Mouse (Mus musculus): ENCODE data around the gene Npat. TPM values are rescaled to one million over a fixed set of nuclear protein-coding genes. Genes with fewer than 3 reads are reported as not detected.

Npat gene
- 13.5 and 13.6 TPM in 2 replicates for polyA plus RNA-seq (2015; fragmentation: Nextera tagmentation; extraction: Ambion mirVana)

- Histone ChIP-seq H3K9ac (replicated peaks) (peak within 1 kb of the TSS; percentile 81), H3K4me1 (replicated peaks) (peaks cover 34% of the 10 kb centered on the region), H3K27ac (peak within 1 kb of the TSS; percentile 91), H3K36me3 (no peaks in the 10 kb centered on the region; the same call in 1 of the 2 replicates), H3K4me2 (replicated peaks) (peak within 1 kb of the TSS; percentile 96), H3K9me3 (no peaks in the 10 kb centered on the region), H3K27me3 (no peaks in the 10 kb centered on the region), H3K4me3 (replicated peaks) (peak within 1 kb of the TSS; percentile 67)
- under 1% methylated on average over 69 of the region's 69 CpGs for WGBS
- peak; percentile 100 for ATAC-seq
Measured at GRCm38 (mm10) chr9:53536558-53537320, at the start of gene Npat, which contains the start of gene Atm. Npat (plus strand) TSS chr9:53537047. Atm (minus strand) TSS chr9:53536740.

DNA sequence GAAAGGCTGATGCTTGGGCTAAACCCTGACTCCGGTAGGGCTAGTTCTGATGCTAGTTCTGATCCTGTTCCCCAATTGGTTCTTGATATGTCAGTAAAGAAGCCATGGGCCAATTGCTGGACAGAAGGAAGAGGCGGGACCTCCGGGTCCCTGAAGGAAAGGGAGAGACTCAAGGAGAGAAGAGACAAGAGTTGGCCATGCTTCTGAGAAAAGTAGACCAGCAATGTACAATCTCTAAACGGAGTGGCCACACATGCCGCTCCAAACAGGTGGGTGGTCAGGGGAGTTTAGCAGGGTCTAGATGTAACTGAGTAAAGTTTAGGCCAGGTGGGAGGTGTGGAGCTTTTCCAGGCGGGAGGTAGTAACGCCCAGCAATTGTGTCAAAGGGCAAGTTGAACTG lies 28.8 kb upstream of the Npat start:
- no peaks in the 10 kb centered on the region for H3K9me3 ChIP-seq
- H3K27ac ChIP-seq: no peak overlapping the region
- 96% methylated on average over 7 of the region's 7 CpGs for WGBS
- H3K36me3 ChIP-seq: peaks cover 15% of the 10 kb centered on the region
- ATAC-seq: no peak
- no peak overlapping the region for H3K4me3 ChIP-seq (replicated peaks)
- no peaks in the 10 kb centered on the region for H3K4me1 ChIP-seq (replicated peaks)
- no peak overlapping the region for H3K4me2 ChIP-seq (replicated peaks)
- H3K9ac ChIP-seq (replicated peaks): no peak overlapping the region
- no peaks in the 10 kb centered on the region for H3K27me3 ChIP-seq

DNA sequence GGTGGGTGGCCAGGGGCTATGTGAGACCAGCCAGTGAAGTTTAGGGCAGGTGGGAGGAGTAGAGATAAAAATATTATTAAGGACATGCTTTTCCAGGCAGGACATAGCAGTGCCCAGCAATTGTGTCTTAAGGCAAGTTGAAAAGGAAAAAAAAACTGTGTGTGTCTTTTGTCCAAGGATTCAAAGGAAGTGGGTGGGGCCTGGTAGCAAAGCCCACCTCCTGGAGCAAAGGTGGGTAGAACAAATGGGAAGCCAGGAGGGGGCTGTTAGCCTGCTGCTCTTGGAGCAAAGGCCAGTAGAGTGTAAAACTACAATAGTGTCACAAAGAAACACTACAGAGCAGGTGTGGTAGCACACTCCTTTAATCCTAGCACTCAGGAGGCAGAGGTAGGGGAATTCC lies 22.8 kb upstream of the Npat start:
- Histone ChIP-seq H3K9me3 (no peaks in the 10 kb centered on the region), H3K9ac (replicated peaks) (no peak overlapping the region)
- ATAC-seq: no peak

GRCm38 (mm10) chr9:53517373-53518009 lies 19.4 kb upstream of the Npat start:
- Histone ChIP-seq H3K9ac (replicated peaks) (no peak overlapping the region; the same call in 1 of the 2 replicates), H3K4me3 (replicated peaks) (no peak overlapping the region), H3K9me3 (no peaks in the 10 kb centered on the region), H3K4me2 (replicated peaks) (no peak overlapping the region), H3K36me3 (peaks cover 18% of the 10 kb centered on the region), H3K27ac (peak overlapping the region; percentile 12; the same call in 1 of the 2 replicates), H3K27me3 (no peaks in the 10 kb centered on the region), H3K4me1 (replicated peaks) (peaks cover 5% of the 10 kb centered on the region; the same call in 1 of the 2 replicates)
- ATAC-seq: no peak
- 48% methylated on average over 9 of the region's 9 CpGs for WGBS

More for the DNA sequence above, 22.8 kb upstream of the Npat start:
- no peaks in the 10 kb centered on the region for H3K27me3 ChIP-seq
- no peak overlapping the region for H3K4me3 ChIP-seq (replicated peaks)
- H3K36me3 ChIP-seq: peaks cover 16% of the 10 kb centered on the region
- H3K27ac ChIP-seq: no peak overlapping the region
- no peak overlapping the region for H3K4me2 ChIP-seq (replicated peaks)
- peaks cover 5% of the 10 kb centered on the region; the same call in 1 of the 2 replicates for H3K4me1 ChIP-seq (replicated peaks)

GRCm38 (mm10) chr9:53535416-53536320 lies 1.2 kb upstream of the Npat start:
- Histone ChIP-seq H3K4me1 (replicated peaks) (peaks cover 34% of the 10 kb centered on the region), H3K4me3 (replicated peaks) (peak overlapping the region; percentile 67), H3K9ac (replicated peaks) (peak overlapping the region; percentile 74), H3K9me3 (no peaks in the 10 kb centered on the region), H3K4me2 (replicated peaks) (peak overlapping the region; percentile 92), H3K27me3 (no peaks in the 10 kb centered on the region), H3K36me3 (peaks cover 4% of the 10 kb centered on the region), H3K27ac (peak overlapping the region; percentile 78)
- 21% methylated on average over 17 of the region's 17 CpGs for WGBS
- ATAC-seq: no peak

DNA sequence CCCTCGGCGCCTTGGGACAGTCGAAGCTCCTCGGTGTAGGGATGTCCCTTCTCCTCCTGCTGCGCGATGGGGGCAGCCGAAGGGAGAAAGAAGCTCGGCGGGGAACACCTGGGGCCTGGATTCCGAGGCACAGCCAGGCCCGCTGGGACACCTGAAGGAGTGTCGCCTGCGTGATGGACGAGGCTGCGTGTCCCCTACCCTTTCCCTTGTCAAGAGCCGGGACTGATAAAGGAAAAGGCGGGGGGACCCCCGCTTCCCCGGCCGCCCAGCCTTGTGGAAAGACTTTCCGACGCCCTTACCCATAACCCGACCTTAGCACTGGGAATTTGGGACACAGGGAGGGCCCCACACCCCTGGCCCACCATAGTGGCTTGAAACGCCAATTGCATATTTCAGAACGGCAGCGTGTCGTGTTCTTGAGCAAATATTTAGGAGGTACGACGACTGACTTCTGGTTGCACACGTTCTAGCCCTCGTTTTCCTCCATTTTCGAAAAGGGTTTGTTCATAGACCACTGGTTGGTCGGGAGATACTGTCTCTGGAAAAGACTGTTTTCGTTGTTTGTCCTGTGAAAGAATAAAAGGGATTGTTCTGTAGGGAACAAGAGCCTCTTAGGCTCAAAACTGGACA lies 604 bp downstream of the Npat start:
- Histone ChIP-seq H3K4me1 (replicated peaks) (peaks cover 34% of the 10 kb centered on the region), H3K9me3 (no peaks in the 10 kb centered on the region), H3K27me3 (no peaks in the 10 kb centered on the region), H3K4me2 (replicated peaks) (peak overlapping the region; percentile 96), H3K27ac (peak overlapping the region; percentile 91), H3K36me3 (no peaks in the 10 kb centered on the region; the same call in 1 of the 2 replicates), H3K9ac (replicated peaks) (peak overlapping the region; percentile 81), H3K4me3 (replicated peaks) (peak overlapping the region; percentile 67)
- WGBS: under 1% methylated on average over 33 of the region's 34 CpGs
- ATAC-seq: no peak

GRCm38 (mm10) chr9:53570662-53571061 lies 33.8 kb downstream of the Npat start:
- Histone ChIP-seq H3K27me3 (no peaks in the 10 kb centered on the region), H3K27ac (no peak overlapping the region), H3K4me2 (replicated peaks) (no peak overlapping the region), H3K9me3 (no peaks in the 10 kb centered on the region), H3K9ac (replicated peaks) (no peak overlapping the region), H3K4me1 (replicated peaks) (no peaks in the 10 kb centered on the region), H3K4me3 (replicated peaks) (no peak overlapping the region), H3K36me3 (peaks cover 60% of the 10 kb centered on the region)
- ATAC-seq: no peak
- 91% methylated on average over 6 of the region's 6 CpGs for WGBS

- Histone ChIP-seq H3K4me2 (replicated peaks) (no peak overlapping the region), H3K9me3 (no peaks in the 10 kb centered on the region), H3K27ac (no peak overlapping the region), H3K9ac (replicated peaks) (no peak overlapping the region), H3K4me3 (replicated peaks) (no peak overlapping the region), H3K36me3 (peaks cover 48% of the 10 kb centered on the region), H3K27me3 (no peaks in the 10 kb centered on the region), H3K4me1 (replicated peaks) (no peaks in the 10 kb centered on the region)
- no peak for ATAC-seq
- WGBS: 96% methylated on average over 7 of the region's 7 CpGs
Measured at GRCm38 (mm10) chr9:53572516-53573307, 35.9 kb downstream of the Npat start.

DNA sequence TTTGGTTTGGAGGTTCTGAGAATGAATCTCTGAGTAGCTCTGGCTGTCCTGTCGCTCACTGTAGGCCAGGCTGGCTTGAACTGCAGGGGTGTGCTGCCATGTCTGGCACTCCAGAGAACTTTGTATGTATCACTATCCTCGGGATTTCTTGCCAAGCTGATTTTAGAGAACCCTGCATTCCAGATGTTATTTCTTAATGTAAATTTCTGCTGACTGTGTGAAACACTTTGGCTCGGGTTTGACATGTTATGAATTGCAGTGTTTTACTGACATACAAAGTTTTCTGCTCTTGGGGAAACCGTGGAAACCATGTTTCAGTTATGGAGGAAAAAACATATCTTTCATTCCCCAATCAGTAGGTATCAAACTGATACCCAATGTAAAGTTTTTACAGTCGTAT lies 38.9 kb downstream of the Npat start:
- H3K4me2 ChIP-seq (replicated peaks): no peak overlapping the region
- H3K9me3 ChIP-seq: no peaks in the 10 kb centered on the region
- H3K27ac ChIP-seq: no peak overlapping the region
- no peak overlapping the region for H3K9ac ChIP-seq (replicated peaks)
- H3K4me3 ChIP-seq (replicated peaks): no peak overlapping the region
- H3K27me3 ChIP-seq: no peaks in the 10 kb centered on the region
- ATAC-seq: no peak
- peaks cover 52% of the 10 kb centered on the region for H3K36me3 ChIP-seq
- 96% methylated on average over 5 of the region's 5 CpGs for WGBS
- H3K4me1 ChIP-seq (replicated peaks): no peaks in the 10 kb centered on the region

GRCm38 (mm10) chr9:53581870-53582269 lies 45.0 kb downstream of the Npat start:
- Histone ChIP-seq H3K9me3 (no peaks in the 10 kb centered on the region), H3K4me3 (replicated peaks) (no peak overlapping the region), H3K4me2 (replicated peaks) (no peak overlapping the region), H3K36me3 (peaks cover 79% of the 10 kb centered on the region), H3K4me1 (replicated peaks) (no peaks in the 10 kb centered on the region), H3K9ac (replicated peaks) (no peak overlapping the region), H3K27ac (no peak overlapping the region), H3K27me3 (no peaks in the 10 kb centered on the region)
- WGBS: 93% methylated on average over 4 of the region's 4 CpGs
- ATAC-seq: no peak

DNA sequence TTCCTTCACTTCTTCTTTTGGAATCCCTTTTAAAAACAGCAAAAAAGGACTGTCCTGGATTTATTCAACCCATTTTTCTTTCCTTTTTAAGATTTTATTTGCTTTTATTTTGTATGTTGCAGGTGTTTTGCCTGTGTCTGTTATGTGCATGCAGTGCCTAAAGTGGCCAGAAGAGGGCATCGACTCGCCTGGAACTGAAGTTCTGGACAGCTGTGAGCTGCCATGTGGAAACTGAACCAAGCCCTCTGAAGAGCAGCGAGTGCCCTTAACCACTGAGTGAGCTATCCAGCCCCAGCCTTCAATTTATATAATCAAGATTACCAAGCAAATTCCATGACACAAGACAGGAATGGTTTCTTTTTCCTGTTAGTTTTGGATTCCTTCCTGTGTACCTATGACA lies 57.9 kb downstream of the Npat start:
- Histone ChIP-seq H3K9ac (replicated peaks) (no peak overlapping the region), H3K36me3 (peaks cover 44% of the 10 kb centered on the region), H3K27ac (no peak overlapping the region), H3K27me3 (no peaks in the 10 kb centered on the region), H3K4me1 (replicated peaks) (no peaks in the 10 kb centered on the region), H3K9me3 (no peaks in the 10 kb centered on the region), H3K4me2 (replicated peaks) (no peak overlapping the region), H3K4me3 (replicated peaks) (no peak overlapping the region)
- no peak for ATAC-seq
- 7% methylated on average over 3 of the region's 3 CpGs for WGBS

Data from midbrain, embryonic 13.5 days (tissue).